Mouse (Mus musculus) kidney, adult 9 months (tissue): ENCODE results near the gene Abhd14a.

Source experiments
- DNase-seq: peaks from one replicate; pipeline ENCODE4 v3.0.0; 2022

Abhd14a gene

GRCm38 (mm10) chr9:106409096-106409495 lies 38.4 kb downstream of the Abhd14a start:
- DNase-seq, result no peak

- no peak for DNase-seq
Observed at GRCm38 (mm10) chr9:106406443-106407078, 40.9 kb downstream of the Abhd14a start.

GRCm38 (mm10) chr9:106405275-106405674 lies 42.2 kb downstream of the Abhd14a start:
- peak; percentile 64 for DNase-seq

GRCm38 (mm10) chr9:106402607-106403375 lies 44.7 kb downstream of the Abhd14a start:
- no peak for DNase-seq

GRCm38 (mm10) chr9:106402149-106402548 lies 45.3 kb downstream of the Abhd14a start:
- DNase-seq, result no peak

- no peak for DNase-seq
Observed at GRCm38 (mm10) chr9:106399808-106400207, 47.7 kb downstream of the Abhd14a start.

GRCm38 (mm10) chr9:106398667-106399311 lies 48.7 kb downstream of the Abhd14a start:
- peak; percentile 56 for DNase-seq

- no peak for DNase-seq
Observed at GRCm38 (mm10) chr9:106397733-106398132, 49.7 kb downstream of the Abhd14a start.

- DNase-seq, result peak; percentile 73
Observed at GRCm38 (mm10) chr9:106394649-106395602, 52.6 kb downstream of the Abhd14a start.

GRCm38 (mm10) chr9:106393548-106393947 lies 53.9 kb downstream of the Abhd14a start:
- no peak for DNase-seq

GRCm38 (mm10) chr9:106392828-106393527 lies 54.5 kb downstream of the Abhd14a start:
- DNase-seq, result no peak
